ENCODE assay signal across 36 mouse cellular contexts in genomic region chr1:86076565-86076964, GRCm38 (mm10). TPM values are rescaled to one million over a fixed set of nuclear protein-coding genes. Genes with fewer than 3 reads are reported as not detected.
"Had no signal": no experiment of that assay in that cellular context is flagged by ENCODE, and none has a peak within 500 bp of the region (broad histone marks: within the 10 kb centered on the region; RNA-seq: fewer than 3 reads in every experiment).

No protein-coding gene starts in this region.

- DNase-seq: left cerebral cortex, postnatal 4 days; liver; liver, embryonic 13.5 days; liver, postnatal 0 days; lung, adult 18-20 months; lung, adult 2 months; lung, embryonic 14.5 days; lung, postnatal 10 days; lung, postnatal 14 days; lung, postnatal 36 days; lung, postnatal 4 days; midbrain, embryonic 14.5 days had no signal

- ATAC-seq: liver, embryonic 12.5 days; liver, postnatal 0 days; lung, postnatal 0 days; midbrain, embryonic 13.5 days; midbrain, embryonic 15.5 days; midbrain, embryonic 16.5 days had no signal

RNA-seq across cellular contexts. Expression of gene 2810459M11Rik, which starts 30.9 kb away (rescaled TPM):
- polyA plus RNA-seq: macrophage, myocyte had no signal

RNA-seq across cellular contexts. Expression of gene Htr2b, which starts 35.2 kb away (rescaled TPM):
- polyA plus RNA-seq: liver, adult 2 months; liver, embryonic 14.5 days; liver, postnatal 0 days; neural tube, embryonic 11.5 days had no signal

RNA-seq across cellular contexts. Expression of gene Gm21972, which starts 56.9 kb away (rescaled TPM):
- polyA plus RNA-seq: limb, embryonic 10.5 days; limb, embryonic 11.5 days; liver, adult 2 months; liver, embryonic 11.5 days; liver, embryonic 15.5 days; liver, embryonic 16.5 days; liver, postnatal 0 days; lung, adult 2 months; lung, embryonic 14.5 days; lung, embryonic 16.5 days; midbrain, embryonic 12.5 days had no signal

RNA-seq across cellular contexts. Expression of gene Spata3, which starts 59.9 kb away (rescaled TPM):
- polyA plus RNA-seq: limb, embryonic 10.5 days; limb, embryonic 11.5 days; limb, embryonic 12.5 days; limb, embryonic 13.5 days; limb, embryonic 14.5 days; limb, embryonic 15.5 days; liver, adult 2 months; liver, embryonic 11.5 days; lung, embryonic 14.5 days; lung, embryonic 15.5 days; lung, embryonic 16.5 days; lung, postnatal 0 days; macrophage; midbrain, embryonic 10.5 days; midbrain, embryonic 11.5 days; midbrain, embryonic 13.5 days; myocyte; neural tube, embryonic 11.5 days had no signal
